Mouse (Mus musculus): Measurements from ENCODE around the gene Bhlhe41. TPM values are rescaled to one million over a fixed set of nuclear protein-coding genes. Genes with fewer than 3 reads are reported as not detected.

Gene Bhlhe41
- polyA plus RNA-seq, 1 experiment from 2014 or later: 8.5 TPM

DNA sequence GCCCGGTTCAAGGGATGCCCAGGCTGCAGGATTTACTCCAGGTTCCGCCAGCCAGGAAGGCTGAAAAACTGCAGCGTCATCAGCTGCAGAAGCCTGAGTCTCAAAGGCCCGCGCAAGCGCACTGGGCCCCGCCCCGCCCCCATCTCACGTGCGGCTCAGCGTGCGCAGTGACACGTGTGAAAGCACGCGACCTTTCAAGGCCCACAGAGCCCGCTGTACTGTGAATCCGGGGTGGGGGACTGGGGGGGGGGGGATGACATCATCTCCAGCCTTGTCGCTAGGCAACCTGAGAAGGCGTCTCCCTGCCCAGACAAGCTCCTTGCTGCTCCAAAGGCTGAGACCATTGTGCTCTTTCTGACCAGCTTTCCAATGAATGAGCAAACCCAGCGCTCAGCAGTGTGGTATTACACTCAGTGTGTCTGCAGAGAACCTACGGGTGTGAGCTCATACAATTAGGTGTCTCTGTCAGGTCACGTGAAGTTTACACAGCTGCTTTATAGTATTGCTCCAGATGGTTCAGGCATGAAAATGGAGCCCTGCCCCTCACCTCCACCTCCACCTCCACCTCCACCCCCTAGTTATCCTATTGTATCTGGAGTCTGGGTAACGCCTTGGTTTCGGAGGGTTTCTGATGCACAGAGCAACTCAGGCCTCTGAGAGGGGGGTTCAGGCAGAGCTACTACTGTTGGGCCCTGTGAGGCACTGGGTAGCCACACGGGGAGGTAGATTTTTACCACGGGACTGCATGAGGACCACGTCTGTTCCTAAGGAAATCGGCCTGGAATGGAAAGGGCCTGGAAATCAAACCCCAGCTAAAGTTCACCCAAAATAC is 9.4 kb downstream of the Bhlhe41 start:
- no peaks in the 10 kb centered on the region for H3K27me3 ChIP-seq (ENCODE audit: control insufficient read depth, insufficient read depth, low read length)
- H3K9ac ChIP-seq (ENCODE audit: low read depth, low read length): peak overlapping the region; percentile 43; the same call in 1 of the 2 replicates
- 12% methylated on average over 27 of the region's 28 CpGs for WGBS (ENCODE audit: insufficient replicate concordance)
- peaks cover 22% of the 10 kb centered on the region for H3K4me1 ChIP-seq (ENCODE audit: control insufficient read depth, insufficient read depth, low read length)
- peak overlapping the region; percentile 12; the same call in 1 of the 2 replicates for H3K4me3 ChIP-seq (ENCODE audit: low read depth, low read length)
- ATAC-seq (replicated peaks; ENCODE audit: insufficient number of reproducible peaks, low FRiP score, low TSS enrichment): peak; percentile 79
- H3K4me2 ChIP-seq: peak overlapping the region; percentile 54
- H3K36me3 ChIP-seq (ENCODE audit: control insufficient read depth, insufficient read depth, low read length): no peaks in the 10 kb centered on the region
- no peaks in the 10 kb centered on the region for H3K9me3 ChIP-seq (replicated peaks; ENCODE audit: control insufficient read depth, low read length)
- peak overlapping the region; percentile 62; the same call in 1 of the 2 replicates for H3K27ac ChIP-seq (ENCODE audit: low read depth, low read length)

DNA sequence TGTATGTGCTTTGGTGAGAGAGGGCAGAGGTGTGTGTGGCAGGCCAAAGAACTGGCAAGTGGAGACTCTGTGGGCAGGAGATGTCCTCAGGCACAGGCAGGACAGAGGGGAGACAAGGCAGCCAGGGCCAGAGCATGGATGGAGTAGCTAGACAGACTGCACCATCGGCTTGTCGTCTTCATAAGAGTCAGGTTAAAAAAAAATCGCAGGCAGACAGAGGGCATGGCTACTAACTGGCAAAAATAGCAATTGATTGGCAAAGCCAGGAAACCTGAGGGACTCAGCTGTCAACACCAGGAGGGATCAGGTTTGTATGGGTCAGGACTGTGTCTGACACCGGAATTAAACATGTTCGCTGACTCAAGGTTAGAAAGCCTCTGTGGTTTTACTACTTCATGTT is 10.6 kb downstream of the Bhlhe41 start:
- WGBS (ENCODE audit: insufficient replicate concordance): 39% methylated on average over 5 of the region's 5 CpGs
- H3K36me3 ChIP-seq (ENCODE audit: control insufficient read depth, insufficient read depth, low read length): no peaks in the 10 kb centered on the region
- H3K27ac ChIP-seq (ENCODE audit: low read depth, low read length): no peak overlapping the region; the same call in 1 of the 2 replicates
- H3K4me1 ChIP-seq (ENCODE audit: control insufficient read depth, insufficient read depth, low read length): peaks cover 26% of the 10 kb centered on the region
- H3K9ac ChIP-seq (ENCODE audit: low read depth, low read length): no peak overlapping the region
- H3K4me2 ChIP-seq: no peak overlapping the region; the same call in 1 of the 2 replicates
- H3K4me3 ChIP-seq (ENCODE audit: low read depth, low read length): no peak overlapping the region
- no peaks in the 10 kb centered on the region for H3K9me3 ChIP-seq (replicated peaks; ENCODE audit: control insufficient read depth, low read length)
- ATAC-seq (replicated peaks; ENCODE audit: insufficient number of reproducible peaks, low FRiP score, low TSS enrichment): no peak
- H3K27me3 ChIP-seq (ENCODE audit: control insufficient read depth, insufficient read depth, low read length): no peaks in the 10 kb centered on the region

DNA sequence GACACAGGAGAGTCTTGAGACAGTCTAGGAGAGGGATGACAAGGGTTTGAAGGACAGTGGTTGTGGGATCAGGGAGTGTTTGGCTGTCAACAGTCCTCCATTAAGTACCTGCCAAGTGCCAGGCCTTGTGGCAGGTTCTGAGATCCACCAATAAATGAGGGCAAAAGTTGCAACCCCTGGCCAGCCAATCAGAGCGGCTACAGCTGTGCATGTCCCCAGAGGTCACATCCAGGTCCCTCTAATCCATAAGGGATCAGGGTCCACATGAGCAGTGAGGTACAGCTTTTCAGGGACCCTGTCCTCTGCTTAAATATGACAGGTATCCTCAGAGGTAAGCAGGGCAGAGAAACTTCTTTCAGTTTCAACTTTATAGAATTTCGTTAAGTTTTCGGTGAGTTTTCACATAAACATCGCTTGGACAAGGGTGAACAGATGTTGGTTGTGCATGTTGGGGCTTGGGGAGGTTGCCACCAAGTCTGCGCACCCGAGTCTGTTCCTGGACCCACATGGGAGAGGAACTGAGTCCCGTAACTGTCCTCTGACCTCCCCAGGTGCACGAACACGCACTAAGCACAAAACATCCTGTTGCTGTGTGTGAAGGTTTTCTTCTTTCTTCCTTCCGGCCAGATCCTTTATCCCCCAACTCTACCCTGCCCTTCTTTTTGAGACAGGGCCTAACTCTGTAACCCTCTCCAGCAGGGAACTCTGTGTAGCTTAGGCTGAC is 11.8 kb downstream of the Bhlhe41 start:
- Histone ChIP-seq H3K4me1 (ENCODE audit: control insufficient read depth, insufficient read depth, low read length) (peaks cover 26% of the 10 kb centered on the region), H3K27me3 (ENCODE audit: control insufficient read depth, insufficient read depth, low read length) (no peaks in the 10 kb centered on the region), H3K36me3 (ENCODE audit: control insufficient read depth, insufficient read depth, low read length) (no peaks in the 10 kb centered on the region), H3K9me3 (replicated peaks; ENCODE audit: control insufficient read depth, low read length) (no peaks in the 10 kb centered on the region), H3K4me2 (no peak overlapping the region), H3K4me3 (ENCODE audit: low read depth, low read length) (no peak overlapping the region), H3K9ac (ENCODE audit: low read depth, low read length) (no peak overlapping the region), H3K27ac (ENCODE audit: low read depth, low read length) (no peak overlapping the region)
- WGBS (ENCODE audit: insufficient replicate concordance): 91% methylated on average over 10 of the region's 10 CpGs
- ATAC-seq (replicated peaks; ENCODE audit: insufficient number of reproducible peaks, low FRiP score, low TSS enrichment): no peak

DNA sequence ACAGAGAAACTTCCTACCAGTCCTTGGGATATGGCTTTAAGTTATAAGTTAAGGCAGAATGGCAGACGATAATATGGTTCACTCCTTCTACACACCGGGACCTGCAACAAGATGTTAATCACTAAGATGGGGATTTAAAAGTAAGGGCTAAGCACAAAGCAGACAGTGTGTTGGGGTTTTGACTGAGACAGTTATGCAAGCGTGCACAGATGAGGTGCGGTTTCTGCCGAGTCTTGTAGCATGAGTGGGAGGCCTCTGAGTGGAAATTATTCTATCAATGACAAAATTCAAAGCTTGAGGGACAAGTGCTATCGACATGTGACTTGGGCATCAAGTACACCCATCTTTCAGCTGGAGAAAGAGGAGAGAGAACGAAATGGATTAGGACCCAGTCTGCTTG is 12.7 kb downstream of the Bhlhe41 start:
- WGBS (ENCODE audit: insufficient replicate concordance): 82% methylated on average over 7 of the region's 7 CpGs
- Histone ChIP-seq H3K27ac (ENCODE audit: low read depth, low read length) (no peak overlapping the region), H3K27me3 (ENCODE audit: control insufficient read depth, insufficient read depth, low read length) (no peaks in the 10 kb centered on the region), H3K4me1 (ENCODE audit: control insufficient read depth, insufficient read depth, low read length) (peaks cover 26% of the 10 kb centered on the region), H3K4me3 (ENCODE audit: low read depth, low read length) (no peak overlapping the region), H3K9me3 (replicated peaks; ENCODE audit: control insufficient read depth, low read length) (no peaks in the 10 kb centered on the region), H3K36me3 (ENCODE audit: control insufficient read depth, insufficient read depth, low read length) (no peaks in the 10 kb centered on the region), H3K9ac (ENCODE audit: low read depth, low read length) (no peak overlapping the region), H3K4me2 (no peak overlapping the region)
- ATAC-seq (replicated peaks; ENCODE audit: insufficient number of reproducible peaks, low FRiP score, low TSS enrichment): no peak

DNA sequence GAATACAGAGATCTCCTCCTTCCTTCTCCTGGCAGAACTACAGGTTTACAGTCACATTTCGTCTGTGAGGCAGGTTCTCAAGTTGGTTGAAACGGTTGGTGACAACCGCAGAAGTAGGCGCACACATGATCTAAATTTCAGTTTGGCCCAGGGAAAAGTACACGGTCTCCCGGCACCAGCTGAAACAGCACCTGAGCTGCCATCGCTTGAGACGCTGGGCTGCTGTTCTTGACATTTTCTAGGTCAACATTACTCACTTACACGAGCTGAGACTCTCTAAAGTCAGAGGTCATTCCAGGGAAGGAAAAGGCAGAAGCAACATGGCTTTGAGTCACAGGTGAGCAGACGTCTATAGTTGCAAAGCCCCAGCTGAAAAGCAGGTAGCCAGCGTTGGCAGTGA is 13.4 kb downstream of the Bhlhe41 start:
- Histone ChIP-seq H3K36me3 (ENCODE audit: control insufficient read depth, insufficient read depth, low read length) (no peaks in the 10 kb centered on the region), H3K9me3 (replicated peaks; ENCODE audit: control insufficient read depth, low read length) (no peaks in the 10 kb centered on the region), H3K4me1 (ENCODE audit: control insufficient read depth, insufficient read depth, low read length) (peaks cover 26% of the 10 kb centered on the region), H3K9ac (ENCODE audit: low read depth, low read length) (no peak overlapping the region), H3K4me3 (ENCODE audit: low read depth, low read length) (no peak overlapping the region), H3K27me3 (ENCODE audit: control insufficient read depth, insufficient read depth, low read length) (no peaks in the 10 kb centered on the region), H3K4me2 (no peak overlapping the region), H3K27ac (ENCODE audit: low read depth, low read length) (no peak overlapping the region)
- no peak for ATAC-seq (replicated peaks; ENCODE audit: insufficient number of reproducible peaks, low FRiP score, low TSS enrichment)
- WGBS (ENCODE audit: insufficient replicate concordance): 75% methylated on average over 11 of the region's 11 CpGs

DNA sequence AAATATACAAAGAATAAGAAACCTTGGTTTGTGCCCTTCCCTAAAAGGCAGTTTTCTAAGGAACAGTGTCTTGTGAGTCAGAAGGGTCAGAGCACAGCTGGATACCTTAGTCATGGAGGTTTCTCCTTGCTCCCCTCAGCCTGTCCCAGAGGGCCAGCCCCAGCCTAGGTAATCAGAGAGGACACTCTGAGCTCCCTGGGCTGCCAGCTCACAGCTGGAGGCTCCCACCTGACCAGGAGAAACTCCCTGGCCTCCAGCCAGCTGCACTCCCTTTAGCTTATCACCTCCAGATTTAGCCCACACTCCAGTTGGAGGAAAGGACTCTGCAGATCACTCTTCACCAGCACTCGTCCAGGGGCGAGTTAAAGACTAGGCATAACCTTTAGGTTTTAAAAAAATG is 14.6 kb downstream of the Bhlhe41 start:
- Histone ChIP-seq H3K27ac (ENCODE audit: low read depth, low read length) (no peak overlapping the region), H3K4me2 (no peak overlapping the region), H3K9me3 (replicated peaks; ENCODE audit: control insufficient read depth, low read length) (no peaks in the 10 kb centered on the region), H3K4me3 (ENCODE audit: low read depth, low read length) (no peak overlapping the region), H3K27me3 (ENCODE audit: control insufficient read depth, insufficient read depth, low read length) (no peaks in the 10 kb centered on the region), H3K36me3 (ENCODE audit: control insufficient read depth, insufficient read depth, low read length) (no peaks in the 10 kb centered on the region), H3K4me1 (ENCODE audit: control insufficient read depth, insufficient read depth, low read length) (peaks cover 26% of the 10 kb centered on the region), H3K9ac (ENCODE audit: low read depth, low read length) (no peak overlapping the region)
- WGBS (ENCODE audit: insufficient replicate concordance): 2% methylated on average over 2 of the region's 2 CpGs
- no peak for ATAC-seq (replicated peaks; ENCODE audit: insufficient number of reproducible peaks, low FRiP score, low TSS enrichment)

DNA sequence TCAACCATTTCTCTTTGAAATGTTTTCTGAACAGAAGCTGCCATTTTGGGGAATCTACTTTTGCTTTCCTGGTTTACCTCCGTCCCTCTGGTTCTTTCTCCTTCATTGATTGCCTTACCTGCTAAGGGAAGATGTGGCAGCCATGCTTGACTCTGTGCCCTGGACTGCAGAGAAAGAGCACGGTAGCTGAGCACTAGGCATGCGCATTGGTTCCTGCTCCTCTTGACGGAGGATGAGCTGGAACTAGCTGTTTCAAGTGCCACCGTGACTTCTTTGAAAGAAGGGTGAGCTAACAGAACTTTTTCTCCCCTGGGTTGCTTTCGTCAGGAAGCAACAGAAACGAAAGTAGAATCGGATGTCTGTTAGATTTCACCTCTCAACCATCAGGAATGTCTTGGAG is 17.7 kb downstream of the Bhlhe41 start:
- H3K9ac ChIP-seq (ENCODE audit: low read depth, low read length): no peak overlapping the region
- ATAC-seq (replicated peaks; ENCODE audit: insufficient number of reproducible peaks, low FRiP score, low TSS enrichment): no peak
- WGBS (ENCODE audit: insufficient replicate concordance): 86% methylated on average over 8 of the region's 8 CpGs
- H3K9me3 ChIP-seq (replicated peaks; ENCODE audit: control insufficient read depth, low read length): no peaks in the 10 kb centered on the region
- no peaks in the 10 kb centered on the region for H3K36me3 ChIP-seq (ENCODE audit: control insufficient read depth, insufficient read depth, low read length)
- H3K27ac ChIP-seq (ENCODE audit: low read depth, low read length): no peak overlapping the region
- H3K4me3 ChIP-seq (ENCODE audit: low read depth, low read length): no peak overlapping the region
- peaks cover 18% of the 10 kb centered on the region for H3K4me1 ChIP-seq (ENCODE audit: control insufficient read depth, insufficient read depth, low read length)
- no peaks in the 10 kb centered on the region for H3K27me3 ChIP-seq (ENCODE audit: control insufficient read depth, insufficient read depth, low read length)
- no peak overlapping the region for H3K4me2 ChIP-seq

DNA sequence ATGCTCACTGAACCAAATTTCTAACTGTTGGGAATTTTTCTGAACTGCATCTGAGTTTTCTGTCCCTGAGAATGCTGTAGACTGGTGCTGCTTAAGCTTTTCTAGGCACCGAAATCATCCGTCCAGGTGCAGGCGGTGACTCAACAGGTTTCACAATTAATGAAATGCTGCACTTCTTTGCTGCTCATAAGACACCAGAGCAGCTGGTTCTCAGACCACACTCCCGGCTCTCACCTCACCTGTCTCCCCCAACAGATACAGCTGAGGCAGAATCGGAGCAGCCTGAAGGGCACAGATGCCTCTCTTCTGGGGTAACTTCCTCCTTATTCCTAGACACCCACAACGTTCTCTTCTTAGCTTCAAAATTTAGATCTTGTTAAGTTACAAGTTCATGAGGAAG is 18.4 kb downstream of the Bhlhe41 start:
- Histone ChIP-seq H3K27me3 (ENCODE audit: control insufficient read depth, insufficient read depth, low read length) (no peaks in the 10 kb centered on the region), H3K9ac (ENCODE audit: low read depth, low read length) (no peak overlapping the region), H3K4me3 (ENCODE audit: low read depth, low read length) (no peak overlapping the region), H3K9me3 (replicated peaks; ENCODE audit: control insufficient read depth, low read length) (no peaks in the 10 kb centered on the region), H3K4me2 (no peak overlapping the region), H3K36me3 (ENCODE audit: control insufficient read depth, insufficient read depth, low read length) (no peaks in the 10 kb centered on the region), H3K27ac (ENCODE audit: low read depth, low read length) (no peak overlapping the region), H3K4me1 (ENCODE audit: control insufficient read depth, insufficient read depth, low read length) (peaks cover 18% of the 10 kb centered on the region)
- ATAC-seq (replicated peaks; ENCODE audit: insufficient number of reproducible peaks, low FRiP score, low TSS enrichment): no peak
- 78% methylated on average over 6 of the region's 6 CpGs for WGBS (ENCODE audit: insufficient replicate concordance)

All from heart, embryonic 11.5 days (tissue).